Mouse (Mus musculus) spleen, adult 2 months (tissue): ENCODE data around the gene F2.

Experiments
- CTCF ChIP-seq: fragments of 200-500 bp; IDR thresholded peaks from 2 replicates; pipeline ENCODE4 v1.5.1; 2011; ENCODE audit warnings: mild to moderate bottlenecking, inconsistent platforms; ENCODE audit not compliant: insufficient read depth, insufficient read length, insufficient replicate concordance; ENCODE audit errors: extremely low read depth
- POLR2A ChIP-seq: fragments of 200-500 bp; IDR thresholded peaks from 2 replicates; pipeline ENCODE4 v1.6.1; 2011; ENCODE audit warnings: low read depth, low read length, inconsistent platforms

DNA sequence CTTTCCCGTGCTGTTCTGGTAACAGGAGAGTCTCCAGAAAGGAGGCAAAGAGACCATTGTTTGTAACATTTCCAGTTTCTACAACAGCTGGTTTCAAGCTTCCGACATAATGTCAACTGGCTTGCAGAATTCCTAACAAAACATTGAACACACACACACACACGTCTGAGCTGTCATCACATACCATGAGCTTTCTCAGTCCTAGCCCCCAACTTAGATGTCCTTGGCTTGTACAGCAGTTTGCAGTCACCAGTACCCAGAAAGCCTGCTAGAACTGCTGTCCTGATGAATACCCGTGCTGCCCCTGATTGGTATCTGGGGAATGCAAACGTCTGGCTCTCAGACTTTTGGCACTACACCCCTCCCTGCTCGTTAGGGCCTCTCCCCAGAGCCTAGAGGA lies 19.6 kb upstream of the F2 start:
- no peak for TF ChIP-seq CTCF
- no peak for TF ChIP-seq POLR2A
